Mouse (Mus musculus): Measurements from ENCODE around the gene Scai. TPM values are rescaled to one million over a fixed set of nuclear protein-coding genes. Genes with fewer than 3 reads are reported as not detected.

The Scai gene
- 9.0 and 9.2 TPM in 2 replicates for polyA plus RNA-seq (2021; fragmentation: Nextera tagmentation)
- long read RNA-seq, experiment 1, full-length matches to known transcripts = 11 of 49 reads
- long read RNA-seq, experiment 1, partial matches to known transcripts = 10 of 49 reads
- long read RNA-seq, experiment 1, other reads (novel, unspliced or antisense) = 28 of 49 reads
- long read RNA-seq, experiment 2, full-length matches to known transcripts = 4 of 26 reads
- long read RNA-seq, experiment 2, partial matches to known transcripts = 1 of 26 reads
- long read RNA-seq, experiment 2, other reads (novel, unspliced or antisense) = 21 of 26 reads

DNA sequence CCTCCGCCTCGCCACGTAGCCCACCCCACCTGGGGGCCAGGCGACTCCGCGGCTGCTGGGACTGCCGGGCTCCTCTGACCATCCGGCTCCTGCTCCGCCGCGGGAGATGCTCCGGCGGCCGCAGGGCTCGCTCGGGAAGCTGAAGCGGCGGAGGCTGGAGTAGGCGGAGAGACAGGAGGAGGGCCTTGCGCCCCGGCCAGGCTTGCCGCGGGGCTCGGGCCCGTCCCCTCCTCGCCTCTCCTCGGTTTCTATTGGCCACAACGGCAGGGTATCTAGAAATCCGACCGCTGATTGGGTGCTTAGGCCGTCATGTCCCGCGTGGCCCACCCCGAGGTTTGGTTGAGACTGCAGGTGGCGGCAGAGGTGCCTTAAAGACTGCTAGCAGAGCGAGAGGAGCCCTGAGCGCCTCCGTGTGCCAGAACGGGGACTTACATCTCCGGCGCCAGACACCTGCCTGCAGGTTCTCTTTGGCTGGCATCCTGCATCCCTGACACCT lies at the start of gene Scai:
TSS of gene Scai (minus strand) at position 174 of the 496 bp plus-strand sequence.

DNA sequence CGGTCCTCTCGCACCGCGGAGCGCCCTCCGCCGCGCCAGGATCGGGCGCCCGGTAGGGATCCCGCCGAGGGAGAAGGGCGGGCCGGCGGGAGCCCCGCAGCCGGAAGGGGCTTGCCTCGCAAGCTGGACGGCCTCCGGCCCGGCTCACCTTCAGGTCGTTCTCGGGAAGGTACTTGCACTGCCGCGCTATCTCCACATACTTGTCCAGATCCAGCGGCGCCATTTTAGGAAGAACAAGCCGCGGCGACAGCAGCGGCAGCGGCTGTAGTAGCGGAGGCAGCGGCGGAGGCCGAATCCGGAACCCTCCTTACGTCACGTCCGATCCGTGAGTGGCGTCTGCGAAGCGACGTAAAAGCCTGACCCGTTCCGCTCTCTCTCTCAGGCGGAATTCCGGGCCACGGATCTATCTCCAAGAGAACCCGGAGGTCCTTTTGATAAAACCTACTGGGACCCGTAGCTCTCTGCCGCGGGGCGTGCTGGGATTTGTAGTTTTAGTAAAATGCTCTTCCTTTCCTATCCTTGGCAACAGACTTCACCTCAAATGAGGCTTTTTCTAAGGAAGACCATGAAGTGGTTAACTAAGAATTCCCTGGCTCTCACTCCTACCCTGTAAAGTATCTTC lies 35.6 kb upstream of the Scai start, which contains the start of gene Ppp6c:
TSS of gene Ppp6c (minus strand) at position 433 of the 622 bp plus-strand sequence.

DNA sequence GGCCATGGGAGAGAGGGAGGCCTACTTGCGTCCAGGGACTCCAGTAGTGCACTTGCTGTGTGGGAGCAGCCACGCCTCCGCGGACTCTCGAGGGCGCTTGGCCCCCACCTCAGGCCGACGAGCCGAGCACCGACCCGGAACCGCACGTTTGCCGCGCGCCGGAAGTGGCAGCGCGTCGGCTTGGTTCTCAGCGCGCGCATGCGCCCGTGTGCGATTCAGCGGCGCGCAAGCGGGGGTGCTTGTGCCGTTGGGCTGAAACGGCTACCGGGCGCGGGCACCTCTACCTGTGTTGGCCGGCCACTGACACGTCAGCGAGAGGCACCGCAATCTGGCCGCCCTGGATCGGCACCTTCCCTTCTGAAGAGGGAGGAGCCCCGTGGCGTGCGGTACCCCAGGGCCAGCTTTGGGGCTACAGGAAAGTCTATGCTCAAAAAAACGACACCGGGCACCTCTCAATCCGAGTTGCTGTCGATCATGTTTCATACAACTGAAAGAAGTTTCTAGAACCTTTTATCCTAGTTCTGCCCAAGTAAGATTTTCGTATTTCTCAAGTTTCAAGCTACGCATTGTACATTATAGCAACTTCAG lies 125.0 kb downstream of the Scai start, which contains the start of gene Golga1:
TSS of gene Golga1 (minus strand) at position 142 of the 588 bp plus-strand sequence.

Other genes with a start within 250 kb of the Scai start
- gene Wdr38, start 193.3 kb downstream of the Scai start, polyA plus RNA-seq (2021; fragmentation: Nextera tagmentation) = 0.31 and 0.35 TPM in 2 replicates
- gene Arpc5l, start 185.4 kb downstream of the Scai start, polyA plus RNA-seq (2021; fragmentation: Nextera tagmentation) = 257 and 287 TPM in 2 replicates
- 1,570 and 1,973 TPM in 2 replicates for gene Rpl35, start 185.1 kb downstream of the Scai start, polyA plus RNA-seq (2021; fragmentation: Nextera tagmentation)
- 10.5 and 11.0 TPM in 2 replicates for gene Golga1, start 125.2 kb downstream of the Scai start, polyA plus RNA-seq (2021; fragmentation: Nextera tagmentation)
- gene Ppp6c, start 35.7 kb upstream of the Scai start, polyA plus RNA-seq (2021; fragmentation: Nextera tagmentation) = 45.2 and 51.2 TPM in 2 replicates

Data from left cerebral cortex, adult 6 months (tissue).